Mouse (Mus musculus): Measurements from ENCODE around the gene Adra1d. TPM values are rescaled to one million over a fixed set of nuclear protein-coding genes. Genes with fewer than 3 reads are reported as not detected.

Adra1d gene
- polyA plus RNA-seq (2015; fragmentation: Nextera tagmentation; extraction: Ambion mirVana): not detected in 2 replicates

GRCm38 (mm10) chr2:131561891-131562585 lies at the start of gene Adra1d:
Gene Adra1d, minus strand, starts transcription at chr2:131562283.
- peak within 1 kb of the TSS; percentile 80 for H3K4me2 ChIP-seq
- no peaks in the 10 kb centered on the region for H3K36me3 ChIP-seq (ENCODE audit: poor library complexity, severe bottlenecking)
- H3K4me3 ChIP-seq: peak within 1 kb of the TSS; percentile 45
- H3K4me1 ChIP-seq: peaks cover 21% of the 10 kb centered on the region
- peak within 1 kb of the TSS; percentile 54 for H3K9ac ChIP-seq
- H3K9me3 ChIP-seq (replicated peaks): no peaks in the 10 kb centered on the region
- peaks cover 84% of the 10 kb centered on the region for H3K27me3 ChIP-seq
- under 1% methylated on average over 70 of the region's 82 CpGs for WGBS
- ATAC-seq: peak; percentile 66
- H3K27ac ChIP-seq: no peak within 1 kb of the TSS

- Histone ChIP-seq H3K27me3 (no peaks in the 10 kb centered on the region), H3K4me1 (0 out of 2 replicates have a peak, but pooled peaks cover 4% of the 10 kb centered on the region), H3K4me3 (no peak overlapping the region), H3K27ac (no peak overlapping the region), H3K9me3 (replicated peaks) (no peaks in the 10 kb centered on the region), H3K36me3 (ENCODE audit: poor library complexity, severe bottlenecking) (no peaks in the 10 kb centered on the region), H3K9ac (no peak overlapping the region), H3K4me2 (no peak overlapping the region)
- ATAC-seq: no peak
- 33% methylated on average over 2 of the region's 2 CpGs for WGBS
Observed at GRCm38 (mm10) chr2:131601881-131602280, 39.8 kb upstream of the Adra1d start.

GRCm38 (mm10) chr2:131594871-131595270 lies 32.8 kb upstream of the Adra1d start:
- WGBS: 92% methylated on average over 6 of the region's 6 CpGs
- Histone ChIP-seq H3K4me1 (no peaks in the 10 kb centered on the region), H3K4me3 (no peak overlapping the region), H3K27me3 (no peaks in the 10 kb centered on the region), H3K36me3 (ENCODE audit: poor library complexity, severe bottlenecking) (no peaks in the 10 kb centered on the region), H3K9ac (no peak overlapping the region), H3K4me2 (no peak overlapping the region), H3K27ac (no peak overlapping the region), H3K9me3 (replicated peaks) (no peaks in the 10 kb centered on the region)
- no peak for ATAC-seq

GRCm38 (mm10) chr2:131587521-131587920 lies 25.4 kb upstream of the Adra1d start:
- WGBS: 87% methylated on average over 2 of the region's 2 CpGs
- no peak for ATAC-seq

GRCm38 (mm10) chr2:131581506-131581905 lies 19.4 kb upstream of the Adra1d start:
- Histone ChIP-seq H3K9ac (no peak overlapping the region), H3K36me3 (ENCODE audit: poor library complexity, severe bottlenecking) (no peaks in the 10 kb centered on the region), H3K27me3 (no peaks in the 10 kb centered on the region), H3K9me3 (replicated peaks) (no peaks in the 10 kb centered on the region), H3K4me1 (no peaks in the 10 kb centered on the region), H3K27ac (no peak overlapping the region; the same call in 1 of the 2 replicates), H3K4me3 (no peak overlapping the region), H3K4me2 (no peak overlapping the region)
- no peak for ATAC-seq
- 80% methylated on average over 2 of the region's 2 CpGs for WGBS

More at GRCm38 (mm10) chr2:131587521-131587920, 25.4 kb upstream of the Adra1d start:
- Histone ChIP-seq H3K9me3 (replicated peaks) (no peaks in the 10 kb centered on the region), H3K4me3 (no peak overlapping the region), H3K27me3 (no peaks in the 10 kb centered on the region), H3K9ac (no peak overlapping the region), H3K27ac (no peak overlapping the region), H3K36me3 (ENCODE audit: poor library complexity, severe bottlenecking) (no peaks in the 10 kb centered on the region), H3K4me1 (no peaks in the 10 kb centered on the region), H3K4me2 (no peak overlapping the region)

GRCm38 (mm10) chr2:131562586-131563122 lies 571 bp upstream of the Adra1d start:
- Histone ChIP-seq H3K4me1 (peaks cover 21% of the 10 kb centered on the region), H3K4me2 (peak overlapping the region; percentile 80), H3K27me3 (peaks cover 81% of the 10 kb centered on the region), H3K4me3 (peak overlapping the region; percentile 45), H3K9ac (peak overlapping the region; percentile 54), H3K36me3 (ENCODE audit: poor library complexity, severe bottlenecking) (no peaks in the 10 kb centered on the region), H3K27ac (no peak overlapping the region), H3K9me3 (replicated peaks) (no peaks in the 10 kb centered on the region)
- WGBS: under 1% methylated on average over 25 of the region's 30 CpGs
- peak; percentile 39 for ATAC-seq

- H3K9me3 ChIP-seq (replicated peaks): no peaks in the 10 kb centered on the region
- WGBS: 4% methylated on average over 33 of the region's 33 CpGs
- ATAC-seq: peak; percentile 29; the same call in 1 of the 2 replicates
Observed at GRCm38 (mm10) chr2:131561344-131561870, 676 bp downstream of the Adra1d start.

GRCm38 (mm10) chr2:131560205-131560919 lies 1.7 kb downstream of the Adra1d start:
- peaks cover 81% of the 10 kb centered on the region for H3K27me3 ChIP-seq
- no peak overlapping the region for H3K9ac ChIP-seq
- no peak overlapping the region for H3K27ac ChIP-seq
- H3K36me3 ChIP-seq (ENCODE audit: poor library complexity, severe bottlenecking): no peaks in the 10 kb centered on the region
- H3K9me3 ChIP-seq (replicated peaks): no peaks in the 10 kb centered on the region
- H3K4me3 ChIP-seq: no peak overlapping the region
- WGBS: 50% methylated on average over 2 of the region's 2 CpGs
- no peak overlapping the region for H3K4me2 ChIP-seq
- no peak for ATAC-seq
- peaks cover 21% of the 10 kb centered on the region for H3K4me1 ChIP-seq

More at GRCm38 (mm10) chr2:131561344-131561870, 676 bp downstream of the Adra1d start:
- no peak overlapping the region for H3K9ac ChIP-seq
- peaks cover 21% of the 10 kb centered on the region for H3K4me1 ChIP-seq
- H3K4me3 ChIP-seq: peak overlapping the region; percentile 45
- no peaks in the 10 kb centered on the region for H3K36me3 ChIP-seq (ENCODE audit: poor library complexity, severe bottlenecking)
- no peak overlapping the region for H3K27ac ChIP-seq
- peaks cover 89% of the 10 kb centered on the region for H3K27me3 ChIP-seq
- H3K4me2 ChIP-seq: peak overlapping the region; percentile 80

- H3K27me3 ChIP-seq: peaks cover 64% of the 10 kb centered on the region
- H3K4me3 ChIP-seq: no peak overlapping the region
- WGBS: 78% methylated on average over 2 of the region's 2 CpGs
- H3K9me3 ChIP-seq (replicated peaks): no peaks in the 10 kb centered on the region
- no peak overlapping the region for H3K27ac ChIP-seq
- H3K9ac ChIP-seq: no peak overlapping the region
- no peaks in the 10 kb centered on the region for H3K36me3 ChIP-seq (ENCODE audit: poor library complexity, severe bottlenecking)
- no peak; the same call in 1 of the 2 replicates for ATAC-seq
- H3K4me1 ChIP-seq: peaks cover 19% of the 10 kb centered on the region
- H3K4me2 ChIP-seq: no peak overlapping the region
Observed at GRCm38 (mm10) chr2:131557896-131558295, 4.2 kb downstream of the Adra1d start.

GRCm38 (mm10) chr2:131552736-131553400 lies 9.2 kb downstream of the Adra1d start:
- Histone ChIP-seq H3K9ac (no peak overlapping the region), H3K9me3 (replicated peaks) (no peaks in the 10 kb centered on the region), H3K4me2 (no peak overlapping the region), H3K4me3 (no peak overlapping the region), H3K27ac (no peak overlapping the region), H3K4me1 (no peaks in the 10 kb centered on the region), H3K36me3 (ENCODE audit: poor library complexity, severe bottlenecking) (no peaks in the 10 kb centered on the region), H3K27me3 (peaks cover 50% of the 10 kb centered on the region)
- 36% methylated on average over 9 of the region's 9 CpGs for WGBS
- no peak for ATAC-seq

GRCm38 (mm10) chr2:131551701-131552620 lies 10.1 kb downstream of the Adra1d start:
- Histone ChIP-seq H3K27me3 (peaks cover 54% of the 10 kb centered on the region), H3K36me3 (ENCODE audit: poor library complexity, severe bottlenecking) (no peaks in the 10 kb centered on the region), H3K27ac (no peak overlapping the region), H3K9me3 (replicated peaks) (no peaks in the 10 kb centered on the region), H3K4me2 (no peak overlapping the region), H3K4me1 (0 out of 2 replicates have a peak, but pooled peaks cover 2% of the 10 kb centered on the region), H3K4me3 (no peak overlapping the region), H3K9ac (no peak overlapping the region)
- no peak for ATAC-seq
- WGBS: 67% methylated on average over 7 of the region's 7 CpGs
